Comparison of ENCODE assay signal across 18 mouse cellular contexts in the genomic region with DNA sequence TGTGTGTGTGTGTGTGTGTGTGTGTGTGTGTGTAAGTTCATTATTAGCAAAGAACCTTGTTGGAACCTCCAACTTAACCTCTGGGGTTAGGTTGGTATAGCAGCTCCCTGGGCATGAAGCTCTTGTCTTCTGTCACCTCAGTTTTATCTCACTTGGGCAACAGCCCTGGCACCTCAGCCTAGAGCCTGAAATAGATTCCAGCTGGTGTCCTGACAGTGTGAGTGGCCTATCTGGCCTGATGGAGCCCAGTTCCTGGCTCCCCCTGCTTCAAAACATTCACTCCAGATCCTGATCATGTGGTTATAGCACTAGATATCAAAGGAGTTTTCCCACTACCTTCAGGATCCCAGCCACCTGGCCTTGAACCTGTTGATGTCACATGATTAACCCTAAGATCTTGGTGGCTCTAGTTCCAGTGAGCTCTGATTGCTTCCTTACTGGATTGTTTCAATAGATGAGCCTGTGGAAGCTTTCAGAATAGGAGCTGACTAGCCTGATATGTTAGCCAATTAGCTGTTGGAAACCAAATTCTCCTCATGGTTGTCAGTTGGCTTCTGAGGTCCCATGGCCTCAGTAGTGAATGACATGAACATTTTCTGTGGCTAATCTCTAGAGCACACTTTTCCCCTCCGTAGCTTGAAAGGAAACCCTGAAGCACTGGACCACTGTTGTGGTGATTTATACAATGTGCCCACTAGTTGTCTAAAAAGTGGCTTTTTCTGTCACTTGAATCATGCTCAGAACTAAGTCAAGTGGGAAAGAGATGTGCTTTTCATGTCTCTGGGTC. TPM values are rescaled to one million over a fixed set of nuclear protein-coding genes. Genes with fewer than 3 reads are reported as not detected.
A peak's percentile ranks its signal among the peaks of the same experiment; 100 is the strongest.
DNase-seq lines count a peak whose midpoint lies in the region; ATAC-seq and TF ChIP-seq lines count a peak whose summit lies in the region.
"Had no signal": no experiment of that assay in that cellular context is flagged by ENCODE, and none has a peak within 500 bp of the region (broad histone marks: within the 10 kb centered on the region; RNA-seq: fewer than 3 reads in every experiment).

No protein-coding gene starts in this region.

- H3K9me3 ChIP-seq in heart, embryonic 15.5 days (replicated peaks), result no peaks in the 10 kb centered on the region
- no peaks in the 10 kb centered on the region for H3K9me3 ChIP-seq in lung, postnatal 0 days (ENCODE audit: low read length)
- H3K9me3 ChIP-seq: embryonic facial prominence, embryonic 12.5 days had no signal

- WGBS in heart, embryonic 15.5 days, result 67% methylated on average over 1 of the region's 1 CpGs
- WGBS in lung, postnatal 0 days, result 53% methylated on average over 1 of the region's 1 CpGs

- TF ChIP-seq EP300 in lung, postnatal 0 days (IDR thresholded peaks at IDR 0.05), result peak; percentile 64

- no peak overlapping the region for H3K4me2 ChIP-seq in heart, embryonic 15.5 days
- no peak overlapping the region for H3K4me2 ChIP-seq in lung, postnatal 0 days (replicated peaks; ENCODE audit: low read depth, low read length)
- H3K4me2 ChIP-seq: embryonic facial prominence, embryonic 12.5 days had no signal

- DNase-seq in cerebellum, adult 18-20 months, result peak; percentile 47 to 57
- DNase-seq in cerebellum, postnatal 4 days (ENCODE audit: low spot score in 2 of 2), result no peak
- DNase-seq in cerebellum, postnatal 25 days, result peak; percentile 51 to 53
- peak; percentile 73 for DNase-seq in lung, postnatal 0 days (ENCODE audit: low spot score)
- no peak for DNase-seq in right cerebral cortex, postnatal 25 days
- DNase-seq in thymus, postnatal 36 days, result no peak
- DNase-seq in left cerebral cortex, adult 2 months (ENCODE audit: extremely low spot score in 1 of 2, low spot score in 2 of 2), result no peak
- DNase-seq: layer of hippocampus, postnatal 36 days; spleen, adult 18-20 months had no signal

- no peak for TF ChIP-seq CTCF in lung, postnatal 0 days (IDR thresholded peaks at IDR 0.05)
- no peak for TF ChIP-seq CTCF in left cerebral cortex, adult 2 months (IDR thresholded peaks at IDR 0.05)

- H3K4me3 ChIP-seq in heart, embryonic 15.5 days, result no peak overlapping the region
- H3K4me3 ChIP-seq in lung, postnatal 0 days (ENCODE audit: low read depth, low read length), result no peak overlapping the region
- H3K4me3 ChIP-seq in left cerebral cortex, adult 2 months, result no peak overlapping the region
- H3K4me3 ChIP-seq: embryonic facial prominence, embryonic 12.5 days had no signal

- H3K27ac ChIP-seq in heart, embryonic 15.5 days, result peak overlapping the region; percentile 57; the same call in 1 of the 2 replicates
- H3K27ac ChIP-seq in lung, postnatal 0 days (ENCODE audit: low read length), result 0 out of 2 replicates have a peak overlapping the region, but pooled peaks have one; percentile 26
- H3K27ac ChIP-seq in left cerebral cortex, adult 2 months, result no peak overlapping the region
- H3K27ac ChIP-seq: embryonic facial prominence, embryonic 12.5 days; kidney, postnatal 0 days had no signal

- peaks cover 18% of the 10 kb centered on the region for H3K4me1 ChIP-seq in heart, embryonic 15.5 days (replicated peaks)
- no peaks in the 10 kb centered on the region for H3K4me1 ChIP-seq in lung, postnatal 0 days (ENCODE audit: insufficient read depth, low read depth, low read length)
- H3K4me1 ChIP-seq: embryonic facial prominence, embryonic 12.5 days had no signal

- no peak overlapping the region for H3K9ac ChIP-seq in heart, embryonic 15.5 days
- no peak overlapping the region for H3K9ac ChIP-seq in lung, postnatal 0 days (replicated peaks; ENCODE audit: low read depth)
- H3K9ac ChIP-seq: embryonic facial prominence, embryonic 12.5 days had no signal

- no peaks in the 10 kb centered on the region for H3K36me3 ChIP-seq in heart, embryonic 15.5 days
- no peaks in the 10 kb centered on the region for H3K36me3 ChIP-seq in lung, postnatal 0 days (ENCODE audit: insufficient read depth, low read length)
- H3K36me3 ChIP-seq: embryonic facial prominence, embryonic 12.5 days had no signal

- no peaks in the 10 kb centered on the region for H3K27me3 ChIP-seq in heart, embryonic 15.5 days
- H3K27me3 ChIP-seq in lung, postnatal 0 days (replicated peaks; ENCODE audit: insufficient read depth, low read length), result no peaks in the 10 kb centered on the region
- H3K27me3 ChIP-seq: embryonic facial prominence, embryonic 12.5 days had no signal

- no peak; the same call in 1 of the 2 replicates for ATAC-seq in heart, embryonic 15.5 days (replicated peaks; ENCODE audit: insufficient number of reproducible peaks, insufficient read depth, low FRiP score, low read depth)
- peak; percentile 81 for ATAC-seq in lung, postnatal 0 days

- intact Hi-C loops in left cerebral cortex, adult 2 months (cut with DNase I), result no loop called here

RNA-seq across cellular contexts. Expression of a gene that starts 27.4 kb away (rescaled TPM):
- not detected in 2 replicates for polyA plus RNA-seq in heart, embryonic 15.5 days (2015; fragmentation: Nextera tagmentation; extraction: Ambion mirVana)
- polyA plus RNA-seq in lung, postnatal 0 days (2015; fragmentation: Nextera tagmentation; extraction: Ambion mirVana), result not detected in 2 replicates
- total RNA-seq in left cerebral cortex, adult 2 months (2021), result not detected
- total RNA-seq: ES-E14; layer of hippocampus, postnatal 36 days; megakaryocyte-erythroid progenitor cell, adult 5-6 weeks had no signal
- polyA plus RNA-seq: brain, embryonic 14.5 days; embryonic facial prominence, embryonic 12.5 days; forebrain, embryonic 11.5 days; gonadal fat pad, adult 2 months; kidney, postnatal 0 days; limb, embryonic 14.5 days had no signal

Comparison
In these comparisons a context has a peak if more than half of its experiments do, and no peak if none do; other contexts are left out.
1. DNase-seq: peak in cerebellum, adult 18-20 months (2 of 2), cerebellum, postnatal 25 days (2 of 2) and lung, postnatal 0 days (single experiment); none in cerebellum, postnatal 4 days (0 of 2), right cerebral cortex, postnatal 25 days (single experiment), thymus, postnatal 36 days (0 of 2) and left cerebral cortex, adult 2 months (0 of 2).